Mouse (Mus musculus): ENCODE measurements around the gene Adamtsl5. TPM values are rescaled to one million over a fixed set of nuclear protein-coding genes. Genes with fewer than 3 reads are reported as not detected.
"Not testable (repeated sequence)": the region's sequence is repeated elsewhere in the genome, so short reads cannot be mapped to it uniquely, and the experiment has no call there.

Gene Adamtsl5
- polyA plus RNA-seq, 1 experiment from 2014 or later = 1.8 TPM

DNA sequence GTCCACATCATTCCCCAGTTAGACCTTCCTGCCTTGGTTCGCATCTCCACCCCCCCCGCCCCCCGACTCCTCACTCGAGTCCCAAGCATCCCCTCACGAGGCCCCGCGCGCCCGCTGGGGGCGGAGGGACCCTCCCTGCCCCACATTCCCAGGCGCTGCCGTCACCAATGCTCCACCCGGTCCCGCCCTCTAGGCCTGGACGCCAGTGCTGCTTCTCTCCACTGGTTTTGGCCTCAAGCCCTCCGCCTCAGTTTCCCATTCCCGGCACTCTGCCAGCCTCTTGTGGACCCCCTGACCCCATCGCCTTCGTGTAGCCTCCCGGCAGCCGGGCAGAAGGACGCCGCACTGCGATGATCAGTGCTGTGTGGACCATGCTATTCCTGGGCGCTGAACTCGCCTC lies 769 bp upstream of the Adamtsl5 start:
- H3K27ac ChIP-seq (ENCODE audit: low read depth) = no peak overlapping the region
- ATAC-seq (no peak), DNase-seq (no peak)
- TF ChIP-seq EP300 (IDR thresholded peaks at IDR 0.05; ENCODE audit: low read depth) (no peak), CTCF (IDR thresholded peaks at IDR 0.05; ENCODE audit: low read depth) (no peak)
- H3K4me2 ChIP-seq (ENCODE audit: low read depth, low read length) = no peak overlapping the region
- peaks cover 33% of the 10 kb centered on the region for H3K4me1 ChIP-seq (ENCODE audit: insufficient read depth)
- no peak overlapping the region for H3K9ac ChIP-seq (replicated peaks)
- H3K27me3 ChIP-seq (ENCODE audit: insufficient read depth, low read length) = peaks cover 41% of the 10 kb centered on the region
- H3K9me3 ChIP-seq (ENCODE audit: low read length) = no peaks in the 10 kb centered on the region
- 18% methylated on average over 20 of the region's 26 CpGs for WGBS (ENCODE audit: insufficient replicate concordance)
- H3K4me3 ChIP-seq (ENCODE audit: low read depth, low read length) = no peak overlapping the region
- H3K36me3 ChIP-seq (replicated peaks; ENCODE audit: insufficient read depth, low read length) = no peaks in the 10 kb centered on the region

DNA sequence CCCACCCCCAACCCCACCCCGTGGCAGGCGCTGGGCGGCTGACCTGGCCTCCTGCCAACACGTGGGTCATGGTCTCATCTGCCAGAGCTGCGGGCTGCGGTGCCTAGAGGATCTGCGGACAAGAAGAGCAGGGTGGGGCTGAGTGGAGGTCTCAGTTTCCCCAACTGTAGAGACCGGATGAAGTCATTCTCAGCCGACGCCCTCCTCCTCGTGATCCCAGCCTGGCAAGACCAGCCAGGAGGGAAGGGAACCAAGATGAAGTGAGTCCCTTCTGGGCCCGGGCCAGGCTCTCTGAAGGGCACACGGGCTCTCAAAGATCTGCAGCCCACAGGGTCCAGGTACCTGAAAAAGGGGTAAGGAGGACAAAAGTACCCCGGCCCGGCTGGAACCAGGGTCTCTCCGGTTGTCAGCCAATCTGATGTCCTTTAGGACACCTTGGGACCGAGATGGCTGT lies 671 bp downstream of the Adamtsl5 start:
- Histone ChIP-seq H3K9ac (replicated peaks) (peak overlapping the region; percentile 57), H3K27me3 (ENCODE audit: insufficient read depth, low read length) (peaks cover 44% of the 10 kb centered on the region), H3K9me3 (ENCODE audit: low read length) (no peaks in the 10 kb centered on the region), H3K4me3 (ENCODE audit: low read depth, low read length) (peak overlapping the region; percentile 46), H3K27ac (ENCODE audit: low read depth) (no peak overlapping the region), H3K4me2 (ENCODE audit: low read depth, low read length) (peak overlapping the region; percentile 80), H3K4me1 (ENCODE audit: insufficient read depth) (peaks cover 47% of the 10 kb centered on the region), H3K36me3 (replicated peaks; ENCODE audit: insufficient read depth, low read length) (no peaks in the 10 kb centered on the region)
- ATAC-seq (no peak), DNase-seq (peak; percentile 58)
- 13% methylated on average over 17 of the region's 17 CpGs for WGBS (ENCODE audit: insufficient replicate concordance)
- no peak for TF ChIP-seq EP300 (IDR thresholded peaks at IDR 0.05; ENCODE audit: low read depth)
- TF ChIP-seq CTCF (IDR thresholded peaks at IDR 0.05; ENCODE audit: low read depth) = no peak

DNA sequence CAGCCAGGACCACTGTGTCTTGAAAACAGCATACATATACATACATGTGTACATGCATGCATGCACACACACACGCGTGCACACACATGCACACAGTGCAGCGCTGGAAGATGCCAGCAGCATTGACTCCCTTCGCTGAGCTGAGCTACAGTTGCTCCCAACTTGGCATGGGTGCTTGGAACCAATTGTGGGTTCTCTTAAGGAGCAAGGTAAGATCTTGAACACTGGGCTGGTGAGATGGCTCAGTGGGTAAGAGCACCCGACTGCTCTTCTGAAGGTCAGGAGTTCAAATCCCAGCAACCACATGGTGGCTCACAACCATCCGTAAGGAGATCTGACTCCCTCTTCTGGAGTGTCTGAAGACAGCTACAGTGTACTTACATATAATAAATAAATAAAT lies 2.3 kb downstream of the Adamtsl5 start:
- H3K4me2 ChIP-seq (ENCODE audit: low read depth, low read length); H3K9ac ChIP-seq (replicated peaks); ATAC-seq; H3K4me3 ChIP-seq (ENCODE audit: low read depth, low read length); H3K9me3 ChIP-seq (ENCODE audit: low read length); H3K27ac ChIP-seq (ENCODE audit: low read depth); DNase-seq; H3K36me3 ChIP-seq (replicated peaks; ENCODE audit: insufficient read depth, low read length): not testable (repeated sequence)
- Histone ChIP-seq H3K4me1 (ENCODE audit: insufficient read depth) (peaks cover 62% of the 10 kb centered on the region), H3K27me3 (ENCODE audit: insufficient read depth, low read length) (peaks cover 60% of the 10 kb centered on the region)
- WGBS (ENCODE audit: insufficient replicate concordance) = 79% methylated on average over 5 of the region's 6 CpGs

DNA sequence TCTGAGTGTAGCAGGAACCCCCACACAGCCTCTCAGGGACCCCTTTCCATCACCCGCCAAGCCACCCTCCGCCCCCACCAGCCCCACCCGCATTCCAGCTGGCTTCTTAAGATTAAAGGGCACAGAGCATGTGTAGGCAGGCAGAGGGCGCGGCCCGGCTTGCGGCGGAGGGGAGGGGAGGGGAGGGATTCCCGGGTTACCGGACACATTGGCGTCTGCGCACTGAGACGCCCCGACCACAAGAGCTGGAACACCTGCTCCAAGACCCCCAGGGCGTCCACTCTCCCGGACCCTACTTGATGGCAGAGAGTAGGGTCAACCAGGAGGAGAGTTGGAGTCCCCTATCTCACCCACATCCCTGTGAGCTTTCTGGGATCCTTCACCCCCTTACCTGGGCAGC lies 3.1 kb downstream of the Adamtsl5 start:
- H3K4me2 ChIP-seq (ENCODE audit: low read depth, low read length) = peak overlapping the region; percentile 76
- peak overlapping the region; percentile 36 for H3K4me3 ChIP-seq (ENCODE audit: low read depth, low read length)
- H3K27me3 ChIP-seq (ENCODE audit: insufficient read depth, low read length) = peaks cover 66% of the 10 kb centered on the region
- TF ChIP-seq EP300 (IDR thresholded peaks at IDR 0.05; ENCODE audit: low read depth) = no peak
- TF ChIP-seq CTCF (IDR thresholded peaks at IDR 0.05; ENCODE audit: low read depth) = no peak
- H3K9me3 ChIP-seq (ENCODE audit: low read length) = no peaks in the 10 kb centered on the region
- H3K27ac ChIP-seq (ENCODE audit: low read depth) = peak overlapping the region; percentile 91
- no peaks in the 10 kb centered on the region for H3K36me3 ChIP-seq (replicated peaks; ENCODE audit: insufficient read depth, low read length)
- H3K4me1 ChIP-seq (ENCODE audit: insufficient read depth) = peaks cover 68% of the 10 kb centered on the region
- 15% methylated on average over 12 of the region's 16 CpGs for WGBS (ENCODE audit: insufficient replicate concordance)
- peak; percentile 20; the same call in 1 of the 2 replicates for ATAC-seq
- H3K9ac ChIP-seq (replicated peaks) = peak overlapping the region; percentile 60
- peak; percentile 77 for DNase-seq

DNA sequence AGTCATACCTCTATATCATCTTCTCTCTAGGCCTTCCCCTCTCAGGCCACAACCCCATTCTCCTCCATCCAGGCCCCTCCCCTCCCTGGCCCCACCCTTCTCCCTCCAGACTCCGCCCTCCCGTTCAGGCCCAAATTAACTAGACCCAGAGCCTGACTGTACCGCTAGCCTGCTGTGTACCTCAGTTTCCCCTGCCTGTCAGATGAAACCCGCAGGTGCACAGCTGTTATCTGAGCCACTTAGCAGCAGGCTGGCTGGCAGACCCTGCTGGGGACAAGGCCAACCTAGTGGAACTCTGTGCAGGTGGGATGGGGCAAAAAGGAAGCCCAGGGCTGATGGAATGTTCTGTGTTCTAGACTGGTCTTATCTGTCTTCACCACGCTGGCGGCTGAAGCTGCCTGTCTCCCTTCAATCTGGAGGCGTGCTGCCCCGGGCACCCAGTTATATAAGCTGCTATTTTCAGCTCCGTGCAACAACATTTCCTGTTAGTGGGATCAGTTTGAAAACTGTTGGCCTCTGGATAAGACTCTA lies 4.0 kb downstream of the Adamtsl5 start:
- peaks cover 68% of the 10 kb centered on the region for H3K4me1 ChIP-seq (ENCODE audit: insufficient read depth)
- ATAC-seq = peak; percentile 71

DNA sequence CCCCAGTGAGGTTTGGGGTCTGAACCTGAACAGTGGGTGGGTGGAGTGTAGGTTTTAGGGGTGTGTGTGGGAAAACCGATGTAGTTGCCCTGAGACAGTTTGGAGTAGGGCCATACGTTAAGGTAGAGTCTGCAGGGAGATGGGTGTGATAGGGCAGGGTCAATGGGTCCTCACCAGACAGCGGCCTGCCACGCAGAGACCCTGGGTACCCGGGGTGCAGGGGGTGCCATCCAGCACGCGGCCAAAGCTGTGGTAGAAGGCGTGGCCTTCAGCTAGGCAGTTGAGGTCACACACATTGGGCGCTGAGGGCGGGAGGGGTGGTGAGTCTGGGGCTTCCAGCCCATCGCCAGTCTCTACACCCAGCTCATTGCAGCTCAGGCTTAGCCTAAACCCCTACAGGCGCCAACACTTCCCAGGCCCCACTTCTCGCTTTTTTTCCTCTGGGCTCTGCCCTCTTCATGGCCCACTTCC lies 4.8 kb downstream of the Adamtsl5 start:
- no peaks in the 10 kb centered on the region for H3K36me3 ChIP-seq (replicated peaks; ENCODE audit: insufficient read depth, low read length)
- peak overlapping the region; percentile 19; the same call in 1 of the 2 replicates for H3K9ac ChIP-seq (replicated peaks)
- TF ChIP-seq CTCF (IDR thresholded peaks at IDR 0.05; ENCODE audit: low read depth) (no peak), EP300 (IDR thresholded peaks at IDR 0.05; ENCODE audit: low read depth) (no peak)
- DNase-seq (no peak), ATAC-seq (0 out of 2 replicates have a peak, but pooled peaks have one; percentile 4)
- H3K27me3 ChIP-seq (ENCODE audit: insufficient read depth, low read length) = peaks cover 55% of the 10 kb centered on the region
- WGBS (ENCODE audit: insufficient replicate concordance) = 26% methylated on average over 11 of the region's 13 CpGs
- peaks cover 66% of the 10 kb centered on the region for H3K4me1 ChIP-seq (ENCODE audit: insufficient read depth)
- peak overlapping the region; percentile 91 for H3K27ac ChIP-seq (ENCODE audit: low read depth)
- peak overlapping the region; percentile 36 for H3K4me3 ChIP-seq (ENCODE audit: low read depth, low read length)
- no peaks in the 10 kb centered on the region for H3K9me3 ChIP-seq (ENCODE audit: low read length)
- peak overlapping the region; percentile 76 for H3K4me2 ChIP-seq (ENCODE audit: low read depth, low read length)

More for the DNA sequence above, 4.0 kb downstream of the Adamtsl5 start:
- H3K4me3 ChIP-seq (ENCODE audit: low read depth, low read length) = peak overlapping the region; percentile 36
- H3K36me3 ChIP-seq (replicated peaks; ENCODE audit: insufficient read depth, low read length) = no peaks in the 10 kb centered on the region
- peak; percentile 83 for DNase-seq
- TF ChIP-seq EP300 (IDR thresholded peaks at IDR 0.05; ENCODE audit: low read depth) (peak; percentile 70), CTCF (IDR thresholded peaks at IDR 0.05; ENCODE audit: low read depth) (no peak)
- H3K4me2 ChIP-seq (ENCODE audit: low read depth, low read length) = peak overlapping the region; percentile 76
- H3K9me3 ChIP-seq (ENCODE audit: low read length) = no peaks in the 10 kb centered on the region
- 23% methylated on average over 9 of the region's 9 CpGs for WGBS (ENCODE audit: insufficient replicate concordance)
- H3K9ac ChIP-seq (replicated peaks) = peak overlapping the region; percentile 60
- peak overlapping the region; percentile 91 for H3K27ac ChIP-seq (ENCODE audit: low read depth)
- peaks cover 62% of the 10 kb centered on the region for H3K27me3 ChIP-seq (ENCODE audit: insufficient read depth, low read length)

All from liver, postnatal 0 days (tissue).